Mouse (Mus musculus) embryonic facial prominence, embryonic 12.5 days (tissue): ENCODE results near the gene Cd247. TPM values are rescaled to one million over a fixed set of nuclear protein-coding genes. Genes with fewer than 3 reads are reported as not detected.

Experiments
- ATAC-seq: fragments of 200-750 bp; cut with Nextera tagmentation; 2 replicates; pipeline ENCODE4 v1.8.0; 2017; ENCODE audit not compliant: insufficient number of reproducible peaks, insufficient read depth, low FRiP score, low TSS enrichment
- H3K27ac ChIP-seq: fragments of 300-500 bp; sonication (generic); 2 replicates; pipeline ENCODE4 v1.5.1; 2016; ENCODE audit warnings: mild to moderate bottlenecking
- H3K27me3 ChIP-seq: fragments of 300-500 bp; sonication (generic); 2 replicates; pipeline ENCODE4 v1.6.1; 2016; ENCODE audit warnings: mild to moderate bottlenecking, moderate library complexity
- H3K36me3 ChIP-seq: fragments of 300-500 bp; sonication (generic); 2 replicates; pipeline ENCODE4 v1.6.1; 2016; ENCODE audit warnings: mild to moderate bottlenecking
- H3K4me1 ChIP-seq: fragments of 300-500 bp; sonication (generic); 2 replicates; pipeline ENCODE4 v1.6.1; 2016
- H3K4me2 ChIP-seq: fragments of 300-500 bp; sonication (generic); replicated peaks from 2 replicates; pipeline ENCODE4 v1.6.1; 2016; ENCODE audit warnings: mild to moderate bottlenecking, moderate library complexity
- H3K4me3 ChIP-seq: fragments of 300-500 bp; sonication (generic); 2 replicates; pipeline ENCODE4 v1.5.1; 2016; ENCODE audit warnings: mild to moderate bottlenecking
- H3K9ac ChIP-seq: fragments of 300-500 bp; sonication (generic); 2 replicates; pipeline ENCODE4 v1.6.1; 2016; ENCODE audit warnings: mild to moderate bottlenecking, moderate library complexity
- H3K9me3 ChIP-seq: fragments of 300-500 bp; sonication (generic); 2 replicates; pipeline ENCODE4 v1.6.1; 2016; ENCODE audit warnings: mild to moderate bottlenecking, moderate library complexity
- WGBS: fragments of 180-500 bp; shearing (Covaris S2); methylation state at CpG from one replicate; pipeline ENCODE4 v1.1.7; 2016; 5-methylcytosine and 5-hydroxymethylcytosine counted together
- polyA plus RNA-seq: library from polyadenylated mRNA; unstranded; fragments of >200 nt; fragmentation: Nextera tagmentation; extraction: Ambion mirVana; gene quantifications from 2 replicates; pipeline ENCODE4 v1.2.1, GENCODE M21; 2016

Gene Cd247
- polyA plus RNA-seq, 1 experiment from 2014 or later, result 1.0 TPM

GRCm38 (mm10) chr1:165763635-165764372, 24.7 kb upstream of the Cd247 start, which contains the start of gene Creg1:
Gene Creg1 (plus strand): TSS chr1:165763746.
- peak; percentile 93 for ATAC-seq
- H3K9me3 ChIP-seq, result no peaks in the 10 kb centered on the region
- peaks cover 11% of the 10 kb centered on the region; the same call in 1 of the 2 replicates for H3K4me1 ChIP-seq
- peak within 1 kb of the TSS; percentile 79 for H3K9ac ChIP-seq
- H3K27me3 ChIP-seq, result peaks cover 8% of the 10 kb centered on the region; the same call in 1 of the 2 replicates
- peak within 1 kb of the TSS; percentile 85 for H3K4me3 ChIP-seq
- H3K27ac ChIP-seq, result no peak within 1 kb of the TSS; the same call in 1 of the 2 replicates
- peak within 1 kb of the TSS; percentile 95 for H3K4me2 ChIP-seq
- no peaks in the 10 kb centered on the region for H3K36me3 ChIP-seq
- 0% methylated on average over 57 of the region's 57 CpGs for WGBS

GRCm38 (mm10) chr1:165764571-165764970, 23.9 kb upstream of the Cd247 start:
- peaks cover 8% of the 10 kb centered on the region; the same call in 1 of the 2 replicates for H3K27me3 ChIP-seq
- peak overlapping the region; percentile 85 for H3K4me3 ChIP-seq
- H3K4me2 ChIP-seq, result peak overlapping the region; percentile 95
- no peaks in the 10 kb centered on the region for H3K36me3 ChIP-seq
- H3K9me3 ChIP-seq, result no peaks in the 10 kb centered on the region
- H3K27ac ChIP-seq, result no peak overlapping the region
- 43% methylated on average over 9 of the region's 9 CpGs for WGBS
- no peak for ATAC-seq
- peak overlapping the region; percentile 79; the same call in 1 of the 2 replicates for H3K9ac ChIP-seq
- peaks cover 11% of the 10 kb centered on the region; the same call in 1 of the 2 replicates for H3K4me1 ChIP-seq

- no peak for ATAC-seq
- no peaks in the 10 kb centered on the region for H3K36me3 ChIP-seq
- H3K27ac ChIP-seq, result no peak overlapping the region
- 83% methylated on average over 11 of the region's 11 CpGs for WGBS
- H3K9ac ChIP-seq, result no peak overlapping the region
- peak overlapping the region; percentile 85; the same call in 1 of the 2 replicates for H3K4me3 ChIP-seq
- H3K27me3 ChIP-seq, result peaks cover 8% of the 10 kb centered on the region; the same call in 1 of the 2 replicates
- peaks cover 11% of the 10 kb centered on the region; the same call in 1 of the 2 replicates for H3K4me1 ChIP-seq
- H3K9me3 ChIP-seq, result no peaks in the 10 kb centered on the region
- H3K4me2 ChIP-seq, result peak overlapping the region; percentile 95
These were observed 23.4 kb upstream of the Cd247 start for GRCm38 (mm10) chr1:165765041-165765440.

- Histone ChIP-seq H3K27me3 (peaks cover 8% of the 10 kb centered on the region; the same call in 1 of the 2 replicates), H3K4me3 (no peak overlapping the region), H3K4me1 (peaks cover 12% of the 10 kb centered on the region; the same call in 1 of the 2 replicates), H3K27ac (no peak overlapping the region), H3K9me3 (no peaks in the 10 kb centered on the region), H3K4me2 (no peak overlapping the region), H3K36me3 (0 out of 2 replicates have a peak, but pooled peaks cover 2% of the 10 kb centered on the region), H3K9ac (no peak overlapping the region)
- 72% methylated on average over 17 of the region's 17 CpGs for WGBS
- ATAC-seq, result no peak
These were observed 22.7 kb upstream of the Cd247 start for GRCm38 (mm10) chr1:165765651-165766294.

- no peak overlapping the region for H3K9ac ChIP-seq
- no peak overlapping the region for H3K4me2 ChIP-seq
- 0 out of 2 replicates have a peak, but pooled peaks cover 2% of the 10 kb centered on the region for H3K36me3 ChIP-seq
- no peak for ATAC-seq
- no peak overlapping the region for H3K4me3 ChIP-seq
- no peak overlapping the region for H3K27ac ChIP-seq
- peaks cover 8% of the 10 kb centered on the region; the same call in 1 of the 2 replicates for H3K27me3 ChIP-seq
- WGBS, result 90% methylated on average over 7 of the region's 7 CpGs
- H3K4me1 ChIP-seq, result peaks cover 17% of the 10 kb centered on the region; the same call in 1 of the 2 replicates
- H3K9me3 ChIP-seq, result no peaks in the 10 kb centered on the region
These were observed 22.1 kb upstream of the Cd247 start for GRCm38 (mm10) chr1:165766295-165766890.

GRCm38 (mm10) chr1:165768894-165769512, 19.5 kb upstream of the Cd247 start:
- no peak overlapping the region for H3K4me3 ChIP-seq
- no peak for ATAC-seq
- no peak overlapping the region for H3K27ac ChIP-seq
- 83% methylated on average over 9 of the region's 9 CpGs for WGBS
- peaks cover 8% of the 10 kb centered on the region; the same call in 1 of the 2 replicates for H3K27me3 ChIP-seq
- no peak overlapping the region for H3K9ac ChIP-seq
- 0 out of 2 replicates have a peak, but pooled peaks cover 2% of the 10 kb centered on the region for H3K36me3 ChIP-seq
- H3K4me1 ChIP-seq, result peaks cover 22% of the 10 kb centered on the region; the same call in 1 of the 2 replicates
- H3K4me2 ChIP-seq, result no peak overlapping the region
- H3K9me3 ChIP-seq, result no peaks in the 10 kb centered on the region

GRCm38 (mm10) chr1:165770181-165770759, 18.2 kb upstream of the Cd247 start:
- ATAC-seq, result no peak
- Histone ChIP-seq H3K4me1 (peaks cover 14% of the 10 kb centered on the region; the same call in 1 of the 2 replicates), H3K4me3 (no peak overlapping the region), H3K27ac (no peak overlapping the region), H3K36me3 (0 out of 2 replicates have a peak, but pooled peaks cover 2% of the 10 kb centered on the region), H3K9ac (no peak overlapping the region), H3K4me2 (no peak overlapping the region), H3K27me3 (0 out of 2 replicates have a peak, but pooled peaks cover 2% of the 10 kb centered on the region), H3K9me3 (no peaks in the 10 kb centered on the region)
- 79% methylated on average over 10 of the region's 10 CpGs for WGBS

GRCm38 (mm10) chr1:165771491-165771897, 17.0 kb upstream of the Cd247 start:
- peak; percentile 49; the same call in 1 of the 2 replicates for ATAC-seq
- H3K27me3 ChIP-seq, result no peaks in the 10 kb centered on the region
- H3K36me3 ChIP-seq, result 0 out of 2 replicates have a peak, but pooled peaks cover 2% of the 10 kb centered on the region
- H3K4me1 ChIP-seq, result peaks cover 18% of the 10 kb centered on the region; the same call in 1 of the 2 replicates
- no peak overlapping the region for H3K27ac ChIP-seq
- 1% methylated on average over 12 of the region's 12 CpGs for WGBS
- no peak overlapping the region for H3K9ac ChIP-seq
- H3K4me2 ChIP-seq, result peak overlapping the region; percentile 28; the same call in 1 of the 2 replicates
- H3K4me3 ChIP-seq, result no peak overlapping the region
- H3K9me3 ChIP-seq, result no peaks in the 10 kb centered on the region

- no peak overlapping the region for H3K27ac ChIP-seq
- H3K4me1 ChIP-seq, result peaks cover 18% of the 10 kb centered on the region; the same call in 1 of the 2 replicates
- H3K36me3 ChIP-seq, result 0 out of 2 replicates have a peak, but pooled peaks cover 2% of the 10 kb centered on the region
- H3K9me3 ChIP-seq, result no peaks in the 10 kb centered on the region
- 45% methylated on average over 9 of the region's 9 CpGs for WGBS
- H3K4me2 ChIP-seq, result peak overlapping the region; percentile 28; the same call in 1 of the 2 replicates
- no peak overlapping the region for H3K4me3 ChIP-seq
- no peak for ATAC-seq
- H3K27me3 ChIP-seq, result no peaks in the 10 kb centered on the region
- H3K9ac ChIP-seq, result no peak overlapping the region
These were observed 16.5 kb upstream of the Cd247 start for GRCm38 (mm10) chr1:165771998-165772397.

- Histone ChIP-seq H3K4me1 (peaks cover 20% of the 10 kb centered on the region), H3K4me2 (no peak overlapping the region), H3K9ac (no peak overlapping the region), H3K27me3 (0 out of 2 replicates have a peak, but pooled peaks cover 7% of the 10 kb centered on the region), H3K36me3 (0 out of 2 replicates have a peak, but pooled peaks cover 1% of the 10 kb centered on the region), H3K4me3 (no peak overlapping the region), H3K9me3 (no peaks in the 10 kb centered on the region), H3K27ac (no peak overlapping the region)
- 45% methylated on average over 19 of the region's 19 CpGs for WGBS
- no peak for ATAC-seq
These were observed 12.8 kb upstream of the Cd247 start for GRCm38 (mm10) chr1:165775518-165776294.
